Mouse (Mus musculus) embryo, embryonic 9.5 days (tissue): Measurements from ENCODE around the gene Tbl3.
"Not testable (repeated sequence)": the region's sequence is repeated elsewhere in the genome, so short reads cannot be mapped to it uniquely, and the experiment has no call there.

Source experiments
- DNase-seq: peaks from one replicate; pipeline ENCODE4 v3.0.0-alpha.2; 2017; ENCODE audit errors: extremely low spot score

Tbl3 gene

GRCm38 (mm10) chr17:24696011-24696697, 11.3 kb downstream of the Tbl3 start, which contains the start of the genes Gfer and Noxo1:
Gfer (minus strand) TSS chr17:24696156.
Noxo1 (plus strand) TSS chr17:24696234.
- peak; percentile 89 for DNase-seq

- no peak for DNase-seq
Observed at GRCm38 (mm10) chr17:24695326-24696010, 12.0 kb downstream of the Tbl3 start.

- no peak for DNase-seq
Observed at GRCm38 (mm10) chr17:24692385-24692784, 15.1 kb downstream of the Tbl3 start.

GRCm38 (mm10) chr17:24689251-24690081, 18.0 kb downstream of the Tbl3 start, which contains the start of gene Syngr3:
Syngr3 (minus strand) TSS chr17:24689955.
- no peak for DNase-seq

GRCm38 (mm10) chr17:24687599-24687998, 19.9 kb downstream of the Tbl3 start:
- no peak for DNase-seq

- DNase-seq = peak; percentile 55
Observed at GRCm38 (mm10) chr17:24687146-24687595, 20.3 kb downstream of the Tbl3 start.

- peak; percentile 45 for DNase-seq
Observed at GRCm38 (mm10) chr17:24686514-24686913, 20.9 kb downstream of the Tbl3 start.

GRCm38 (mm10) chr17:24677500-24678080, 29.9 kb downstream of the Tbl3 start:
- DNase-seq = no peak

GRCm38 (mm10) chr17:24676877-24677276, 30.6 kb downstream of the Tbl3 start:
- DNase-seq = no peak

- DNase-seq = peak; percentile 69
Observed at GRCm38 (mm10) chr17:24676187-24676586, 31.3 kb downstream of the Tbl3 start.

GRCm38 (mm10) chr17:24674277-24674676, 33.2 kb downstream of the Tbl3 start:
- no peak for DNase-seq

- DNase-seq = no peak
Observed at GRCm38 (mm10) chr17:24672141-24672540, 35.3 kb downstream of the Tbl3 start.

- DNase-seq = no peak
Observed at GRCm38 (mm10) chr17:24671346-24671745, 36.1 kb downstream of the Tbl3 start.

- DNase-seq = no peak
Observed at GRCm38 (mm10) chr17:24670246-24670844, 37.1 kb downstream of the Tbl3 start.

- peak; percentile 92 for DNase-seq
Observed at GRCm38 (mm10) chr17:24669545-24670245, 37.8 kb downstream of the Tbl3 start, which contains the start of gene Zfp598. Zfp598 (plus strand) TSS chr17:24669687.

- not testable (repeated sequence) for DNase-seq
Observed at GRCm38 (mm10) chr17:24669214-24669544, 38.3 kb downstream of the Tbl3 start.

GRCm38 (mm10) chr17:24667416-24667815, 40.0 kb downstream of the Tbl3 start:
- DNase-seq = peak; percentile 56

- not testable (repeated sequence) for DNase-seq
Observed at GRCm38 (mm10) chr17:24667011-24667410, 40.4 kb downstream of the Tbl3 start.

- peak; percentile 35 for DNase-seq
Observed at GRCm38 (mm10) chr17:24658017-24658758, 49.3 kb downstream of the Tbl3 start, which contains the start of gene Npw. Npw (minus strand) TSS chr17:24658457.

GRCm38 (mm10) chr17:24654969-24655368, 52.5 kb downstream of the Tbl3 start:
- DNase-seq = no peak
